Mouse (Mus musculus) right cerebral cortex, postnatal 10 days (tissue): ENCODE measurements around the gene Abca3.
A peak's percentile ranks its signal among the peaks of the same experiment; 100 is the strongest.

Source experiments
- DNase-seq, 2 experiments: peaks; one replicate each; pipeline ENCODE4 v3.0.0; 2021; ENCODE audit warnings: low spot score in 2 of 2

Gene Abca3

GRCm38 (mm10) chr17:24441148-24441547, 89.4 kb downstream of the Abca3 start:
- peak in 1 of 2 experiments; percentile 28 for DNase-seq

- DNase-seq, result no peak
Observed at GRCm38 (mm10) chr17:24442107-24442506, 90.4 kb downstream of the Abca3 start.

- no peak for DNase-seq
Observed at GRCm38 (mm10) chr17:24442632-24443155, 90.9 kb downstream of the Abca3 start, which contains the start of gene Dnase1l2. Gene Dnase1l2 (minus strand): TSS chr17:24443105.

- DNase-seq, result no peak
Observed at GRCm38 (mm10) chr17:24443409-24443808, 91.7 kb downstream of the Abca3 start.

GRCm38 (mm10) chr17:24446590-24446989, 94.8 kb downstream of the Abca3 start:
- peak in 1 of 2 experiments; percentile 24 for DNase-seq

- DNase-seq, result peak in 1 of 2 experiments; percentile 13
Observed at GRCm38 (mm10) chr17:24449507-24449906, 97.8 kb downstream of the Abca3 start.

GRCm38 (mm10) chr17:24451220-24451619, 99.5 kb downstream of the Abca3 start:
- DNase-seq, result peak in 1 of 2 experiments; percentile 17

GRCm38 (mm10) chr17:24453372-24453771, 101.6 kb downstream of the Abca3 start:
- peak in 1 of 2 experiments; percentile 20 for DNase-seq

- no peak for DNase-seq
Observed at GRCm38 (mm10) chr17:24454218-24454755, 102.5 kb downstream of the Abca3 start.

GRCm38 (mm10) chr17:24454756-24455522, 103.2 kb downstream of the Abca3 start:
- peak; percentile 99 for DNase-seq

GRCm38 (mm10) chr17:24455523-24456206, 103.9 kb downstream of the Abca3 start:
- peak; percentile 23 to 43 for DNase-seq
